Mouse (Mus musculus) embryonic facial prominence, embryonic 13.5 days (tissue): ENCODE data around the gene Ldlrad1. TPM values are rescaled to one million over a fixed set of nuclear protein-coding genes. Genes with fewer than 3 reads are reported as not detected.
A peak's percentile ranks its signal among the peaks of the same experiment; 100 is the strongest.

Source experiments
- ATAC-seq: fragments of 200-750 bp; cut with Nextera tagmentation; 2 replicates; pipeline ENCODE4 v1.8.0; 2017; ENCODE audit warnings: low read depth; ENCODE audit not compliant: insufficient number of reproducible peaks, insufficient read depth, low FRiP score, low TSS enrichment
- H3K27ac ChIP-seq: fragments of 300-500 bp; sonication (generic); 2 replicates; pipeline ENCODE4 v1.5.1; 2015; ENCODE audit warnings: moderate library complexity, mild to moderate bottlenecking, inconsistent platforms
- H3K27me3 ChIP-seq: fragments of 300-500 bp; sonication (generic); 2 replicates; pipeline ENCODE4 v1.6.1; 2015; ENCODE audit warnings: mild to moderate bottlenecking, inconsistent platforms
- H3K36me3 ChIP-seq: fragments of 300-500 bp; sonication (generic); 2 replicates; pipeline ENCODE4 v1.6.1; 2015; ENCODE audit warnings: mild to moderate bottlenecking, inconsistent platforms
- H3K4me1 ChIP-seq: fragments of 300-500 bp; sonication (generic); 2 replicates; pipeline ENCODE4 v1.6.1; 2015; ENCODE audit warnings: inconsistent platforms
- H3K4me2 ChIP-seq: fragments of 300-500 bp; sonication (generic); 2 replicates; pipeline ENCODE4 v1.6.1; 2015; ENCODE audit warnings: moderate library complexity, mild to moderate bottlenecking, inconsistent platforms
- H3K4me3 ChIP-seq: fragments of 300-500 bp; sonication (generic); 2 replicates; pipeline ENCODE4 v1.5.1; 2015; ENCODE audit warnings: mild to moderate bottlenecking, inconsistent platforms
- H3K9ac ChIP-seq: fragments of 300-500 bp; sonication (generic); 2 replicates; pipeline ENCODE4 v1.6.1; 2015; ENCODE audit warnings: mild to moderate bottlenecking, inconsistent platforms
- H3K9me3 ChIP-seq: fragments of 300-500 bp; sonication (generic); 2 replicates; pipeline ENCODE4 v1.6.1; 2016; ENCODE audit warnings: inconsistent platforms
- WGBS: fragments of 180-500 bp; shearing (Covaris S2); methylation state at CpG from one replicate; pipeline ENCODE4 v1.1.7; 2015; ENCODE audit warnings: mixed read lengths; 5-methylcytosine and 5-hydroxymethylcytosine counted together
- polyA plus RNA-seq: library from polyadenylated mRNA; unstranded; fragments of >200 nt; fragmentation: Nextera tagmentation; extraction: Ambion mirVana; gene quantifications from 2 replicates; pipeline ENCODE4 v1.2.1, GENCODE M21; 2015

The Ldlrad1 gene
- polyA plus RNA-seq, 1 experiment from 2014 or later, result not detected

DNA sequence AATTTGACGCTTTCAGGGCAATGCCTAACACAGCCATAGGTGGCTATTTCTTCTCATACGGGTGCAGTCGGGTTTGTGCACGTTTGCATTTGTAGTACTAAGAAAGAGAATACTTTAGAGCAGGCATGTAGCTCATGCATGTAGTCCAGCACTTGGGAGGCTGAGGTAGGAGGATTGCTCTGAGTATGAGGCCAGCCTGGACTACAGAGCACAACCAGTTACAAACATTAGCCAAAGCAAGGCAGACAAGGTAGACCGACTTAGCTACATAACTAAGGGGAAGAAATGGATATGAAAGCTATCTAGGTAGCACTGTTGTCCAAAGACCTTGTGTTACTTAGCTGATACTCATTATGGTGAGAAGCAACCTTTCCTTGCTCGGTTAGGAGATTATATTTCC lies 27.1 kb upstream of the Ldlrad1 start:
- no peaks in the 10 kb centered on the region for H3K27me3 ChIP-seq
- 66% methylated on average over 6 of the region's 6 CpGs for whole genome bisulfite sequencing
- ATAC-seq, result no peak
- H3K36me3 ChIP-seq, result peaks cover 7% of the 10 kb centered on the region
- 0 out of 2 replicates have a peak overlapping the region, but pooled peaks have one; percentile 44 for H3K9ac ChIP-seq
- peaks cover 66% of the 10 kb centered on the region for H3K4me1 ChIP-seq
- no peaks in the 10 kb centered on the region for H3K9me3 ChIP-seq
- no peak overlapping the region for H3K4me3 ChIP-seq
- H3K4me2 ChIP-seq, result peak overlapping the region; percentile 33
- peak overlapping the region; percentile 51; the same call in 1 of the 2 replicates for H3K27ac ChIP-seq

DNA sequence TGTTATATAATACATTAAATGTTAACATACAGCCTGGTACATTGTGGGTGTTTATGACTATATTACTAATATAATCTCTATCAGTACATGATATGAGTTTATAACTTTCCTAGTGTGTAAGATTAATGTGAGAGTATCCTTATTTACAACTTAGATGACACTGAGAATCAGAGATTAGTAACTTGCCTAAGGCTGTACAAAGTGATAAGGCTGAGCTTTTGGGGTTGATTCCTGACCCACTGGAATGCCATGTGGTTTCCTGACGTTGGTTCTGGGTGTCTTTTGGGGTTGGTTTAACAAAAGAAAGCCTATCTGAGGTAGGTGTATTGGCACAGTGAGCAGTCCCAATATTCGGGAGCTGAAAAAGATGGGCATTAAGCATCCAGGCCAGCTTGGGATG lies 26.2 kb upstream of the Ldlrad1 start:
- H3K9ac ChIP-seq, result no peak overlapping the region
- peaks cover 59% of the 10 kb centered on the region for H3K4me1 ChIP-seq
- H3K27ac ChIP-seq, result peak overlapping the region; percentile 78
- H3K27me3 ChIP-seq, result no peaks in the 10 kb centered on the region
- H3K4me3 ChIP-seq, result no peak overlapping the region
- ATAC-seq, result no peak
- 41% methylated on average over 2 of the region's 2 CpGs for WGBS
- no peaks in the 10 kb centered on the region for H3K9me3 ChIP-seq
- 0 out of 2 replicates have a peak overlapping the region, but pooled peaks have one; percentile 2 for H3K4me2 ChIP-seq
- peaks cover 15% of the 10 kb centered on the region for H3K36me3 ChIP-seq

DNA sequence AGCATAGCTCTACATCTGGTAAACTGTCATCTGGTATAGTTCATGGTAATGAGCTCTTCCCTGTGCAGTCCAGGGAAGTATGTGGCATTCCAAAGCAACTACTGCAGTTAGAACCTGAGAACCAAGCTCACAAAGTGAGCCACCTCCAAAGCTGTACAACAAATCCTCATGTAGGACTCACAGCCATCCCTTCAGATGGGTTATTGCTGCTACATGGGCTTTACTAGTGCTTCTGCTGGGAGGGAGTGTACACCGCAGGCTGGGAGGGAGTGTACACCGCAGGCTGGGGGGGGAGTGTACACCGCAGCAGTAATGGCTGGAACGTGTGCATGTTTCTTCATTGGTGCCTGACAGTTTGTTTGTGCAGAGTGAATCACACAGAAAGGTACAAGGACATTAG lies 25.8 kb upstream of the Ldlrad1 start:
- no peak overlapping the region for H3K4me3 ChIP-seq
- 0 out of 2 replicates have a peak overlapping the region, but pooled peaks have one; percentile 2 for H3K4me2 ChIP-seq
- H3K4me1 ChIP-seq, result peaks cover 59% of the 10 kb centered on the region
- H3K36me3 ChIP-seq, result peaks cover 19% of the 10 kb centered on the region
- H3K27me3 ChIP-seq, result no peaks in the 10 kb centered on the region
- WGBS, result 80% methylated on average over 4 of the region's 4 CpGs
- peak overlapping the region; percentile 78 for H3K27ac ChIP-seq
- no peak for ATAC-seq
- H3K9ac ChIP-seq, result no peak overlapping the region
- no peaks in the 10 kb centered on the region for H3K9me3 ChIP-seq

GRCm38 (mm10) chr4:107185703-107186102 lies 23.3 kb upstream of the Ldlrad1 start:
- H3K9me3 ChIP-seq, result no peaks in the 10 kb centered on the region
- H3K4me3 ChIP-seq, result no peak overlapping the region
- peak overlapping the region; percentile 95 for H3K27ac ChIP-seq
- peak overlapping the region; percentile 43 for H3K4me2 ChIP-seq
- 14% methylated on average over 3 of the region's 3 CpGs for WGBS
- ATAC-seq, result 0 out of 2 replicates have a peak, but pooled peaks have one; percentile 56
- H3K27me3 ChIP-seq, result no peaks in the 10 kb centered on the region
- peaks cover 42% of the 10 kb centered on the region for H3K36me3 ChIP-seq
- H3K4me1 ChIP-seq, result peaks cover 48% of the 10 kb centered on the region
- H3K9ac ChIP-seq, result no peak overlapping the region

DNA sequence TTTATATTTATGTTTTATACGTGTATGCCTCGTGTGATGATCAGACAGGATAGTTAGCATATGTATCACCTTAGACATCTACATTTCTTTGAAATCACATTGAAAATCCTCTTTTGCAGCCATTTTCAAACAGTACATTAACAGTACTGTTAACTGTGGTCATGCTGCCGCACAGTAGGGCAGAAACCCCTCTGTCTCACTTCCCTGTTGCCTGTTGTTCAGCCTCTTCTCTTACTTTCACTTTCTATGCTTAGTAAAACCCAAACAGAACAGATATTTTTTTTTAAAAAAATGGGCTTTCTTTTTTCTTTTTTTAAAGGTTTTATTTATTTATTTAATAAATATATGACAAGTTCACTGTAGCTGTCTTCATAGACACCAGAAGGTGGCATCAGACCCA lies 15.1 kb upstream of the Ldlrad1 start:
- Histone ChIP-seq H3K9ac (no peak overlapping the region), H3K27ac (no peak overlapping the region), H3K4me2 (no peak overlapping the region), H3K4me1 (no peaks in the 10 kb centered on the region), H3K4me3 (no peak overlapping the region), H3K9me3 (no peaks in the 10 kb centered on the region), H3K27me3 (no peaks in the 10 kb centered on the region), H3K36me3 (peaks cover 81% of the 10 kb centered on the region)
- ATAC-seq, result no peak
- WGBS, result 95% methylated on average over 3 of the region's 3 CpGs

DNA sequence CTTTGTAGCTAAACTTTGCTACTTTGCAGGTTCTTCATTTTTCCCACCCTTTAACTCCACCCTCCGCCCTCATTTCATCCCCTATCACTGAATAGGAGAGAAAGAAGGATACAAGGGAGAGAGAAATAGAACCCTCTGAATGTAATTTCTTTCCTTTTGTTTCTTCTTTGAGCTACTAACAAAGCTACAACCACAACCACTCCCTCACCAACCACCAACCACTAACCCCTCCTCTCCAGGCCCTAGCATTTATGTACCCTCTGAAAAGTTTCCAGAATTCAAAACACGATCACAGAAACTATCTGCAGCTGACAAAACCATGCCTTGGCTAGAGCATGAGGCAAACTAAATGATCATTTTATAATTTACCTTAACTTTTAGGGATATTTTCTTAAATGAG lies 12.5 kb upstream of the Ldlrad1 start:
- Histone ChIP-seq H3K4me2 (no peak overlapping the region), H3K27me3 (no peaks in the 10 kb centered on the region), H3K36me3 (peaks cover 84% of the 10 kb centered on the region), H3K27ac (no peak overlapping the region), H3K4me1 (no peaks in the 10 kb centered on the region), H3K9me3 (no peaks in the 10 kb centered on the region), H3K4me3 (no peak overlapping the region), H3K9ac (no peak overlapping the region)
- no peak for ATAC-seq
- 75% methylated on average over 2 of the region's 2 CpGs for WGBS

GRCm38 (mm10) chr4:107198072-107198471 lies 10.9 kb upstream of the Ldlrad1 start:
- 86% methylated on average over 5 of the region's 5 CpGs for WGBS
- Histone ChIP-seq H3K9ac (no peak overlapping the region), H3K9me3 (no peaks in the 10 kb centered on the region), H3K27me3 (no peaks in the 10 kb centered on the region), H3K4me2 (no peak overlapping the region), H3K27ac (no peak overlapping the region), H3K4me3 (no peak overlapping the region), H3K36me3 (peaks cover 87% of the 10 kb centered on the region), H3K4me1 (no peaks in the 10 kb centered on the region)
- no peak for ATAC-seq

DNA sequence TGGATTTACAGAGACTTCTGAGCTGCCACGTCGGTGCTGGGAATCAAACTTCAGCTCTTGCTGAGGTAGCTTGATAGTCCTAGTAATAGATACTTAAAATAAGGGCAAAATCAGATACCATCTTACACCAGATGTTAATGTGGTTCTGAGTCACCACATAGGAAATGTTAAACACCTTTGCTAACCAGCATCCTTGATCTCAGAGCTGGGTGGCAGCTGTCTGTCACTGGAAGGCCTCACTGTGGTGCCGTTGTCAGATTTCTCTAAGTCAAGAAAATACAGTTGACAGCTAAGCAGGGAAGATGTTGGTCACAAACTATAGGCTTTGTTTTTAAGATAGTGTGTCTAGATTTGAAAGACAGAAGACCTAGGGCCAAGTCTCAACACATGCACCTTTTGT lies 7.2 kb upstream of the Ldlrad1 start:
- ATAC-seq, result no peak
- Histone ChIP-seq H3K27me3 (no peaks in the 10 kb centered on the region), H3K9me3 (no peaks in the 10 kb centered on the region), H3K4me3 (no peak overlapping the region), H3K9ac (no peak overlapping the region), H3K36me3 (peaks cover 95% of the 10 kb centered on the region), H3K4me2 (no peak overlapping the region), H3K4me1 (no peaks in the 10 kb centered on the region), H3K27ac (no peak overlapping the region)
- whole genome bisulfite sequencing, result 92% methylated on average over 3 of the region's 3 CpGs

DNA sequence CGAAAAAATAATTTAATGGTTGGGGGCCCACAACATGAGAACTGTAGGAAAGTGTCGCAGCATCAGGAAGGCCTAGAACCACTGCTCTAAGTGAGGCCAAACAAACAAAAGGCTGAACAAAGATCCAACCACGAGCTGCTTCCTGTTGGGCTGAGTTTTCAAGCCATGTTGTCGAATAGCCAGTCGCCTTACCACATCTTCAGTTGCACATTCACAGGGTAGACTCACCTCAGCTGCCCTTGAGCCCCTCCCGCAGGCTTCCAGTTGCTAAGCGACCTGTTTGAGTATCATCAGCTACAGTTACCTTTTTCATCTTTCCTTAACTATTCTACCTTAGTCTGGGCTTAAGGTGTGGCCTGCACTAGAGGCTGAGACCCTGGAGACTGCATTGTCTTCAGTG lies 6.0 kb upstream of the Ldlrad1 start:
- no peaks in the 10 kb centered on the region for H3K4me1 ChIP-seq
- peaks cover 98% of the 10 kb centered on the region for H3K36me3 ChIP-seq
- no peak overlapping the region for H3K27ac ChIP-seq
- H3K9ac ChIP-seq, result no peak overlapping the region
- 86% methylated on average over 7 of the region's 7 CpGs for WGBS
- ATAC-seq, result no peak
- no peak overlapping the region for H3K4me2 ChIP-seq
- H3K27me3 ChIP-seq, result no peaks in the 10 kb centered on the region
- H3K4me3 ChIP-seq, result no peak overlapping the region
- no peaks in the 10 kb centered on the region for H3K9me3 ChIP-seq

GRCm38 (mm10) chr4:107207016-107207415 lies 2.0 kb upstream of the Ldlrad1 start:
- H3K36me3 ChIP-seq, result peaks cover 67% of the 10 kb centered on the region
- WGBS, result 93% methylated on average over 2 of the region's 2 CpGs
- H3K27ac ChIP-seq, result no peak overlapping the region
- ATAC-seq, result no peak
- no peak overlapping the region for H3K4me3 ChIP-seq
- no peaks in the 10 kb centered on the region for H3K9me3 ChIP-seq
- H3K27me3 ChIP-seq, result no peaks in the 10 kb centered on the region
- H3K9ac ChIP-seq, result no peak overlapping the region
- no peak overlapping the region for H3K4me2 ChIP-seq
- H3K4me1 ChIP-seq, result no peaks in the 10 kb centered on the region

DNA sequence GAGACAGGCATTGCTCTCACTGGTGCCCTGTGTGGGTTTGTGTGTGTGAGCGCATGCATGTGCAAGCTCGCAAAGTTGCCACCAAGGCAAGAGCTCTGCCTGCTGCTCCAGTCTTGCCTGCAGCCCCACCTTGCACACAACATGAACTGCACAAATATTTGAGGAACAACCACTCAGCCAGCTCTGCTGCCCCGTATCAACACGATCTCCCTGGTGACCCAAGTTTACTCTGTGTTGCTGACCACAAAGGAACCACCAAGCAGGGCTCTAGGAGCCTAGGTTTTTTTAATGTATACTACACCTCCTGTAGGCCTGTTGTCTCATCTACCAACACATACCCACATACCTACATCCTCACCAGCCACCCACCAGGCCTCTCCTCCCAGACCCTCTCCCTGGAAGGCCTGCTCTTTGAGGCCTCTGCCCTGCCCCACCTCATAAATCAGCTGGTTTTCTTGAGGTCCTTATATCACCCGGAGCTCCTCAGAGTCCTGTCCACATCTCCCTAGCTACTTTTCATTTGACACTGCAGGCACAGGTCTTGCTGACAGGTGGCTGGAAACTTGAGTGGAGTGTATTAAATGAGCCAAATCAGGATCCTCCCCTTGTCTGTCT lies 1.6 kb downstream of the Ldlrad1 start:
- Histone ChIP-seq H3K9me3 (no peaks in the 10 kb centered on the region), H3K36me3 (peaks cover 32% of the 10 kb centered on the region), H3K27ac (no peak overlapping the region), H3K27me3 (no peaks in the 10 kb centered on the region), H3K4me2 (no peak overlapping the region), H3K4me3 (no peak overlapping the region), H3K4me1 (0 out of 2 replicates have a peak, but pooled peaks cover 2% of the 10 kb centered on the region), H3K9ac (no peak overlapping the region)
- WGBS, result 82% methylated on average over 5 of the region's 5 CpGs
- ATAC-seq, result no peak

- H3K4me1 ChIP-seq, result 0 out of 2 replicates have a peak, but pooled peaks cover 2% of the 10 kb centered on the region
- 85% methylated on average over 4 of the region's 4 CpGs for WGBS
- H3K27ac ChIP-seq, result no peak overlapping the region
- peaks cover 23% of the 10 kb centered on the region for H3K36me3 ChIP-seq
- H3K4me3 ChIP-seq, result no peak overlapping the region
- H3K4me2 ChIP-seq, result no peak overlapping the region
- H3K9me3 ChIP-seq, result no peaks in the 10 kb centered on the region
- ATAC-seq, result no peak
- H3K9ac ChIP-seq, result no peak overlapping the region
- H3K27me3 ChIP-seq, result no peaks in the 10 kb centered on the region
Measured at GRCm38 (mm10) chr4:107211465-107211864, 2.5 kb downstream of the Ldlrad1 start.
